Mouse (Mus musculus) v-Abl transformed pro-B cells (cell line): ENCODE measurements at regions not wholly inside any gene's neighbourhood (a gene's known extent, or its start where the extent isn't known, plus 50 kb on each side); places are given as distances from the start of the nearest gene placed in this dataset.

Experiments
- in situ Hi-C, 2 experiments: fragments of 400-800 bp; cut with MboI; formaldehyde crosslinking; loops; one replicate each; pipeline ENCODE4 v1.15.1; 2025; ENCODE audit not compliant: unreplicated experiment in 2 of 2

DNA sequence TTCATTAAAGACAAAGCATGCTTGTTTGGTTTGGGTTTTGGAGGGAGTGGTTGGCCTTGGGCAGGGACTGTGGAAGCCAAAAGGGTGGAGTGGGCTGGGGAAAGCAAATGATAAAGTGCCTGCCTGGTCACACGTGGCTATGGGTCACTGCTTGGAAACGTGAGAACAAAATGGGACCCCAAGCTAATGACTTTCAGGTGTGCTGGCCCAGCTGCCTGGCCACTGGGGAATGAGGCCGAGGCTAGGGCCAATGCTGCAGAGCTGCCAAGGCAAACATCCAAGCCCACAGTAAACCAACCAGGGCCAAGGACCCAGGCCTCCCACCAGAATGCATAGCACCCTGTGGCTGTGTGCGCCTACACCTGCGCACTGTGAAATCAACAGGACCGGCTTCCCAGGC lies 737.7 kb downstream of the Gm826 start:
- in situ Hi-C loops = no loop called here

DNA sequence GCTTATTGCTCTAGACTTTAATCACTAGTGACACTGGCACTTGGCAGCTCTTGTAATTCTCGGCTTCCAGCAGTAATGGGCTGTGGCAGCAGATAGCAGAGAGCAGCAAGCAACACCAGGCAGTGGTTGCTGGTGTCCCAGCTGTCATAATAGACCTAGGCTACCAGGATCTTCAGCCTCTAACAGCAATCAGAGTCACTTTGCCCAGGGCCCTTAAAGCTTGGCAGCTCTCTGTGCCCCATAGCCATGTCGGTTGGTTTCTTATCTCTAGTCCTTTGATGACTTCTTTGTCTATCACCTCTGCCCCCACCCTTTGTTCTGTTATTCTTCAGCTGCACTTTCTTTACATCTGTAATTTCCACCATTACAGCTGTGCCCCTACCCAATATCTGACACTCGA lies 735.9 kb downstream of the Gm826 start:
- in situ Hi-C loops = no loop called here

DNA sequence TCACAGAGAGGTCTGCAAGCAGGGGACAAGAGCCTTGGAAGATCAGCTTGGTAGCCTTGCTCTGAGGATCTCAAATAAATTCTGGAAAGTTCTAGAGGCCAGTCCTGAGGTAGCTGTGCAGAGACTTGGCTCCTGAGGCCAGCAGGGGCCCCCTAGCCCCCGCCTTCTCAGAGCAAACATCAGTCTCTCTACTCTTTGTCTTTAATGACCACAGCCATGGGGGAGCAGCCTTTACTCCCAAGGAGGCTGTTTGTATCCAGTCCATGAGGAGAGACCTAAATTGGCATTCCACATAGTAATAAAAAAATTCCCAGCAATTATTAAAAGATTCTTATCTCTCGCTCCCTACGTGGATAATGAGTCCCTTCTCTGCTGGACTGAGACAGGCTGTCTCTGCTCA lies 726.8 kb downstream of the Gm826 start:
- in situ Hi-C loops = no loop called here

DNA sequence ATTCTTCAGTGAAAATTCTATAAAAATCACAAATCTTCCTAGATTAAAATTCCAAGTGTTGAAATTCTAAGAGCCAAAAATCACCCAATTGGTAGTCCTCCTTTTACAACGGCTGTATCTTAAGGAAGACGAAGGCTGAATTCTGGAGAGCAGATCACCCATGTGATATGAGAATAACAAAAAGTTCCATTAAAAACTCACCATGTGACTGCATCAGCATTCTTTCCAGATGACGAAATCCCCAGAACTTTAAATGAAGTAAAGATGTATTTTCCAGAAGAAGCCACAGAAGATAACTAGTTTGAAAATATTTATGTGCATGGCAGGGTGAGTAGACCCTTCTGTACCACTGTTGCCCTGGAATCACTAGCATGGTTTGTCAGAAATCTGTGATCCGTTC lies 723.5 kb downstream of the Gm826 start:
- in situ Hi-C loops = no loop called here

DNA sequence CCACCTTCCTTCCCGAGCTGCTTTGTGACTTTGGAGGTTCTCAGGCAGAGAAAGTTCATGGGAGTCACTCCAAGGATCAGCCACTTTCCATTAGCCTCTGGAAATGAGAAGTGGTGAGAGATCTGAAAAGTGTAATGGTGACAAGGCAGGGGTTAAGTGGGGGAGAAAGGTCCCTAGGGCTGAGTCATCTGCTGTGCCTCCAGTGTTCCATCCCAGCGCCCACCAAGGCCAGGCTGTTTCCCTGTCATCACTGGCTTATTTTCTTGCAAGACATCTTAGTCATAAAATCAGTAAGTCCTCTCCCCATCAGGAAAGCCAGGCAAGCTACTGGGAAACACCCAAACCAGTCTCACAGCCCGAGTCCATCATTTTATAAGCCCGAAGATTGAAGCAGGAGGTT lies 717.3 kb downstream of the Gm826 start:
- in situ Hi-C loops = no loop called here

DNA sequence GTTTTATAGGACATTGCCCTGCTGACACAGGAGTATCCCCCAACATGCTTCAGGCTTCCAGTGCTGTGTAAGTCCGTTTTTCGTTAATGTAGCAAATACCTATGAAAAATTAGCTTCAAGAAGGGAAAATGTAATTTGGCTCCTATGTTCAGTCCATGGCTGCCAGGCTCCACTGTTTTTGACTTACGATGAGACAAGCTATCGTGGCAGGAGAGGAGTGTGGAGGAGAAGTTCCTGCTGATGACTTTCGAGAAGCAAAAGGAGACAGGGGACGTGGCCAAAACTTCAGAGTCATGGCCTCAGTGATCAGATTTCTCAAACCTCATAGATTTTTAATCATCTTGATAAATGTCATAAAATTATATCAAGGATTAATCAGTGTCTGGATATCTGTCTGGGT lies 712.7 kb downstream of the Gm826 start:
- in situ Hi-C loops = no loop called here

DNA sequence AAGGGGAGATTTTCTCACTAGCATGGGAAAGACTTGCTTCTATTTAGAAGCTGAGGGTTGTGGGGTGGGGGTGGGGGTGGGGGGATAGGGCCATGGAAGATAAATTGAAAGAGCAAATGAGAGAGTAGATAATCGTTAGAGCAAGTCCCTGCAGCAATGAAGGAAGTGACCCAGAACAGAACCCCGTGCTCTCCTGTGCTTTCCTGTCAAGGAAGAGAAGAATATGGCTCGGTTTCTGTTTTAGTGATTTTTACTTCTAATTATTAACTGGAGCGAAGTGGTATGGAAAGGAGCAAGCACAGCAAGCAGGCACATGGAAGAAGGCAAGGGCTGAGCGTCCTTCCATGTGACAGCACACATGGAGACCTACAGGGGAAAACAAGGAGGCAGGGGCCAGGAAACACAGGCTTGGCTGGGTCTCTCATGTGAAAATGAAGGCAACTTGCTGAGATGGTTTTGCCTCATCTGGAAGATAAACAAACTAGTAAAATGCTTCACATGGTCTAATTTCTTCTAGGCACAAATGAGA lies 711.8 kb downstream of the Gm826 start:
- in situ Hi-C loops = no loop called here

DNA sequence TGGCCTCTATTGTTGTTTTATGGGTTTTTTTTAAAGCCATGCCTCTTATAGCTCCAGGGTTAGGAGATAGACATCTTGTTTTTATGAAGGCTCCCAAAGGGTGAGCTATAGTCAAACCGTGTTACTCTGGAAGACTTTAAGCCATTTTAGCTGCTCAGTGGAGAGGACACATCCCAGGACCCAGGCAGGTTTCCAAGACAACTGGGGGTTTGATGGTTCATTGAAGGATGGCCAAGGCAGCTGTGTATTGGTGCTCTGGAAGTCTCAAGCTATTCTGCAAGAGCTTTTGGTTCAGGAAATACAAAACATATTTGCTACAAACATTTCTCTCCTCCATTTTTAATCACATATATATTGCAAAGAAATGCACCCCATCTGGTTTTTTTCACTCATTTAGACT lies 708.7 kb downstream of the Gm826 start:
- in situ Hi-C loops = no loop called here

DNA sequence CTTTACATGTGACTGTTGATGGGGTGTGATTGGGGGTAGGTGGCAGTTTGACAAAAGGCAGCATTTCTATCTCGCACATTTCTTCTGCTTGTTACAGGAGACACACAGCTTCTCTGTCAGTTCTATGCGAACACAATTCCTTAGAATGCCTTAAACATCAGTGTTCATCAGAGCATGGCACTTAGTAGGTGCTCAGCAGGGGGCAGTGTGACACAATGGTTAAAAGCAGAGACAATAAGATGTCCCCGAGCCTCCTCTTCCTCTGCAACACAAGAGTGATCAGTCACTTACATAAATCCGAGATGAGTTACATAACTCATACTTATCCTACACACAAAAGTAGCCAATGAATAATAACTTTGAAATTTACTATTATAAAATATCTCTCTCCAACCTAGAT lies 688.1 kb downstream of the Gm826 start:
- in situ Hi-C loops = no loop called here

DNA sequence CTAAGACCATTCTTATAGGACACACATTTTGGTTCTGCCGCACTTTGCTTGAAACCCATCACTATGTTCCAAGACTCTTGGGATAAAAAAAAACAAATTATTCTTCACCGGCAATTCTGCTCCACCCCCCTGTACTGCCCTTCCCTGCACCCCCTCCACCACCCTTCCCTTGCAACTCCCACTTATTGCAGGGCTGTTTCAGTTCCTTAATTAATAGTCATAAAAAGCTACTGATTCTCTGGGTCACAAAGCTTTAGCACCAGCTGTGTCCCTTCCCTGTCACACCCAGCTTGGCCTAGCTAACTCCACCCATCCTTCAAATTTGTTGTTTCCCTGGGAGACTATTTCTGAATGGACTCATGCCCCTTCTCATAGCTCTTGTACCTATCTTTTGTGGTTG lies 687.4 kb downstream of the Gm826 start:
- in situ Hi-C loops = no loop called here

DNA sequence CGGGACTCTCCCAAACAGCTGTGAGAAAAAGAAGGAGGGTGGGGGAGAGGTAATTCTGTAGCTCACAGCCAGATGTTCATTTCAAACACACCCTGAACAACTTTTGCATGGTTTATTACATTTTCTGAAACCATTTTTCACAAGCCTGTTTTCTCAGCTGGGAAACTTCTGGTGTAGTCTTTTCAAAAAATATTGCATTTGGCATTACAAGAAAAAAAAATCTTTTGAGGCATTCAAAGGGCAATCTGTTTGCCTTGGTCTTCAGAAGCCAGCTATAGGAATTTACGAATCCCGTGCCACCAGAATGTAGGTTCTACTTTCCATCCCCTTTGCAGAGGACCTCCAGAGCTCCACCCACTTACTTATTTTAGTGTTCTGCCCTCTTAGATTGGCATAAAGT lies 681.7 kb downstream of the Gm826 start:
- in situ Hi-C loops = no loop called here

DNA sequence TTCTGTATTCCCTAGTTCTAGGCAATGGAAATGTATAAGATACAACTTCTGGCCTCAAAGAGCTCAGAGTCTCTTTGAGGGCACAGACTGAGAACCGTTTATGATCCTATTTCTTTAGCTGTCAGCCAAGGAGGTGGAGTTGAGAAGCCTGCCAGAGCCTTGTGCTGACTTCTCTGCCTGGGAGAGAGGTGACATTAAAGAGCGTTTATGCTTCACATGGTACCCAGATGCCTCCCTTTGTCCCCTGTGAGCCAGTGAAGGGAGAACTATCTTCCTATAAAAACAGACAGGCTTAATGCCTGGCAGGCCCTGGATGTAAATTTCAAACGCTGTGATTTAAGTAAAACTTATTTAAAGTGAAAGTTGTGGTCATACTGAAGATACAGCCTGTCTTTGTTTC lies 657.1 kb downstream of the Gm826 start:
- in situ Hi-C loops = no loop called here

DNA sequence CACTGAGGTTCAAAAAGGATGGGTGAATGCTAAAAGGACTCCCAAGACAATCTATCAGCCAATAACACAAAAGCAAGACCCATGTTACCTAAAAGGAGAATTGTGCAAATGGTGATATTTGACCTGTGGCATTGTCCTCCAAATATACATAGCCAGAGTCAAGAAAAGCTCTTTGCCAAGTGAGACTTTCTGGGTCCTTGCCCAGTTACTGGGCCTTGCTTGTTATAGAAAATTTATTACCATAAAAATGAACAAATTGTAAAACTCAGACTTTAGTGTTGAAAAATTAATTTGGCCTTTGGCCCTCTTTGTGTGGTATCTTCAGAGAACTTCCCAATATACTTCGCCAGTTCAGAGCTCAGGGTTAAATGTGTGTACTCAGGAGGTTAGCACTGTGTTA lies 653.3 kb downstream of the Gm826 start:
- in situ Hi-C loops = no loop called here

DNA sequence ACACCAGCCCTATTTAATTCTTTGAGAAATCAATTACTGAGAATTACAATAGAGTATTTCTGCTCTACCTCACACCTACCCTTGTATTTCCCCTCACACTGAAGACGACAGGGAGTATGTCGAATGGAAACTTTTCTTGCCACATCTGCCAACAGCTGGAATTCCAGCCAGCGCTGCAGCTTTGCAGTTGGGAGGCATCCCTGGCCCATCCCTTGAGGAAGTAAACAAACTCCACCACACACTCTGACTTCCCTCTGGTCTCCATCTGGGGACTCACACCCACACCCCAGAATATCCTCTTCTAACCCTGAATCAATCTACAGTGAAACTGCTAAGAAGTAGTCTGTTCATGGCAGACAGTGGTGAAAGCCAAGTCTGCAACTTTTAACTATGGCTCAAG lies 630.9 kb downstream of the Gm826 start:
- in situ Hi-C loops = no loop called here

DNA sequence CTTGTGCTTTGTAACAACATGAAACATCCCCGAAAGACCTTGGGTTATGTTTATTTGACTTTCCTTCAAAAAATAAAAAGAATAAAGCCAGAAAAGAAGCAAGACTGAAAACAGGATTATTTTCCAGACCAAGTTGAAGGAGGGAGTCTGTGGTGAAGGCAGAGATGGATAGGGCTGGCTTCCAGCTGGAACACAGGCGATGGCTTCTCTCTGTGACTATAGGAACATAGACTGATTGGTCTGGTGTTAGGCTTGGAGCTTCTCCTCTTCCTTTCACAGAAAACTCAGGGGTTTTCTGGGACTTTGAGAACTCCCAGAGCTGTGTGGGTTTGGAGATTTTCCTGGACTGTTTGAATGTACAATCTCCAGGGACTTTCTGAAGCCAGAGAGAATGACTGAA lies 625.8 kb downstream of the Gm826 start:
- in situ Hi-C loops = no loop called here

DNA sequence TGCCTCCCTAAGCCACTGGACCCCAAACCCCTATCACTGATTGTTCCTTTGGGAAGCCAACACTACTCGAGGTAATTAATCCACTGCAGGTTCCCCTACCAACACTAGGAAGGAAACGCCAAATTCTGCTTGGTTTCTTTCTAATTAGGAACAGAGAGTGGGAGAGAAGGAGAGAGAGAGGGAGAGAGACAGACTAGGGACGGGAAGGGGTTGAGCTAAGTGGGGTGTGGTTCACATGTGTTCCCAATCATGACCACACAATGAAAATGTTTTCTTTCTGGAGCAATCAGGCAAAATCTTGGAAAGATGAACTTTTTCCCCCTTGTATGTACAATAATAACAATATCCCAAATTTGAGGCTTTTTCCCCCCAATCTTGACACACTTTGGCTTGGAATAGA lies 619.3 kb downstream of the Gm826 start:
- in situ Hi-C loops = no loop called here

DNA sequence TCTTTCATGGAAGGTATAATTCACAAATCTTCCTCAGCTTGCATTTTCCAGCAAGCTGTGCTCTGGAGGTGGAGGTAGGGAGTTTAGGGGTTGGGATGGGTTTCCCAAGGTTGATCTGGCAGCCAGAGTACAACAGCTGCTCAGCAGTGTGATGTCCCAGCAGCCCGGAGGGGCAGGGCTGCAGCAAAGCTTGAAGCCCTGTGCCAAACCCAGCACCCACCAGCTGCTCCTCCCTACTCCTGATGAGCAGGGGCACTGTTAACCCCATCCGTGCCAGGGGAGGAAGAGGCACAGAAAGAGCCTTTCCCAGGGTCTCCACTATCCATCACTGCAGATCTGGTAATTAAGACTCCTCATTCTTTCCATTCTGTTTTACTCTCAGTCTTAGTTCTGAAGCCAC lies 615.2 kb downstream of the Gm826 start:
- in situ Hi-C loops = no loop called here

DNA sequence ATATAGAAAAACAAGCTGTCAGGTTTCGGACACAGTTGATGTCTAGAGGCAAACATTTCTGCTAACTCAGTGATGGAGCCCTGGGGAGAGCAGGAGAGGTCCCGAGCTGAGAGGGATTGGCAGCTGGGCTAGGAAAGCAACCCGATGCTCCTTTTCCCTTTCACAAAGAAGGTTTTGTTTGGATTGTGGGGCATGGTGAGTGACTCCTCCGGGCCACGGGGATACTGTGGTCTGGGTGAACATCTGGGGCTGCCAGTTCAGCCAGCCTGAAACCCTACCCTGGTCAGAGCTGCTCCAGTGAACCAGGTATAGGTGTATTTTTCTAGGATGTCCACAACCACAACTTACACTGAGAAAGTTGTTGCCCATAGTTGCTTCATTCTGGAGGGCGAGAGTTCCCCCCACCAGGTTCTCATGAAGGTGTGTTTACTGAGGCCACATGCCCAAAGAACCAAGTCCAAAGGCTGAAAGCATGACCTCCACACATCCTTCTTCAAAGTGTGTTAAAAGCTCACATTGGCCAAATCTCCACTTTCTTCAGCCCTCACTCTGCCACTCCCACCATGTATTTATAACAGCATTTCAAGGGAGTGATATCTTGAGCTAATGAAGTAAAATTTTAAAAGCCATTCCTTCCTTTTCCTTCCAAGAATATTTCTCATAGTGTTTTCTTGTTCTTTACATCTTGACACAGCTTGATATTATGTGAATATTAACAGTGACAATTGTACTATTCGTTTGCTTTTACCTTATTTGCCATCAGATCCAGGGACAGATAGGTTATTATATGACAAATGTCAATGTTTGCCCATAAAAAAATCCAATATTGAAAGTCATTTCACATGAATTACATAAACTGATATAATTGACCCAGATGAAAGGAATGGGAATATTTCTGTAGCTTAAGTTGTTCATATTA lies 608.5 kb downstream of the Gm826 start:
- in situ Hi-C loops = no loop called here

DNA sequence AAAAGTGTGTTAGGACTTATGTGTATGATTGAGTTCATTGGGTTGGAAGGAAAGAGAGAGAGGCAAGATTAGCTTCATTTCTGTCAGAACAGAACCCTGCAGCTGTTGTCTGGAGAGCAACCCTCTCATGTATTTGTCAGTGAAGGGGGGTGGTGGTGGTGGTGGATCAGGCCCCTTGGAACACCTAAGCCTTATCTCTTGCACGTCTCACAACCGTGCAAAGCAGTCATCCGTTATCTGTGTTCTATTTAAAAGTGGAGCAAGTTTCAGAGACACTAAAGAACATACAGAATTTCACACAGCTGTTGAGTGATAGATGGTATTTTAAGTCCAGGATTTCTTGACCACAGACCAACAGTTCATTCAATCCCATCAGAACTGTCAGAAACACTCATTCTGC lies 604.7 kb downstream of the Gm826 start:
- in situ Hi-C loops = no loop called here

DNA sequence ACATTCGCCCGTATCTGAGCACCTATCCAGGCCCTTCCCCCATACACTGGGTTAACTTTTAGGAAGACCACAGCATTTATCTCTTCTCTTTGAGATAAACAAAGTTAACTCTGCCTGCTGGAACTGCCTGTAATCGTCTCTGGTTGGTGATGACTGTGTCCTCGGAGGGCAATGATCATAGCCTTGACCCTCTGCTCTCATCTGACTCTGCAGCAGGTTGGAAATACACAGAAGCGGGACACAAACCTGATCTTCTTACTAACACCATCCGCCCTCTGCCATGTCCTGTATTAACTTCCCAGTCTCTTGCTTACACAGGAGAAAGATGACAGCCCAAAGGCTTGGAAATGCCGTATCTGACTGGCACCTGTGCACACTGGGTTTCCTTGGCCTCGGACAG lies 603.7 kb downstream of the Gm826 start:
- in situ Hi-C loops = no loop called here

DNA sequence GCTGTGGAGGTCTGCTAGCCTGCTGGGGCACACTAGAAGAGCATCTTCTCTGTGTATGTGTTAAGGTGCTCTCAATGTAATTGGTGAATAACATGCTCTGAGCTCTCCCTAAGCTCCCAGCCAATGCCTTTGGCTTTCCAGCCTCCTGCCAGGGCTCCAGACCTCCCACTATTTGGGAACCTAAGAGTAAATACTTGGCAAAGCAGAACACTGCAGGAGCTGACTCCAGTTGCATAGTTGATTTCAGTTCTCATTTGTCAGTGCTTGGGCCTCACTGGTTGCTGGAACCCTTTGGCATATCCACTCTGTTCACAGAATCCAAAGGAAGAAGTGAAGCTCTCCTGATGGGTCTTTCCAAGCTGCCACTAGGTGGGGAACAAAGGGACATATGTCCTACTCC lies 602.7 kb downstream of the Gm826 start:
- in situ Hi-C loops = no loop called here

DNA sequence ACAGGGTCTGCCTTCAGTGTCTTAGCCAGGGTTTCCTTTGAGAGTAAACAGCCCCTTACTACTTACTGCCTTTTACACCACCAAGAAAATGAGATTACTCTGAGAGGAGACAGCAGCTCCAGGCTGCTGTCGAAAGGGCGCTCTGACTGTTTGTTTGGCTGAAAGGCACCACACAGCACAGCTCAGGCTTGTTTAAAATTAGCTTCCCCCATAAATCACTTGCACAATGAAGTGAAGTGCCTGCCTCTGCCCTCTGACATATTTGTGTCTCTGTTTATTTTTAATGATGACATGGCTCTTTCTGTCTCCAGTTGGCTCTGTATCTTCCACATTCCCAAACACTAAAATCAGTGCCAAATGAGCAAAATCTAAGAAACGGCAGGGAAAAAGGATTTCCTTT lies 601.5 kb downstream of the Gm826 start:
- in situ Hi-C loops = no loop called here

DNA sequence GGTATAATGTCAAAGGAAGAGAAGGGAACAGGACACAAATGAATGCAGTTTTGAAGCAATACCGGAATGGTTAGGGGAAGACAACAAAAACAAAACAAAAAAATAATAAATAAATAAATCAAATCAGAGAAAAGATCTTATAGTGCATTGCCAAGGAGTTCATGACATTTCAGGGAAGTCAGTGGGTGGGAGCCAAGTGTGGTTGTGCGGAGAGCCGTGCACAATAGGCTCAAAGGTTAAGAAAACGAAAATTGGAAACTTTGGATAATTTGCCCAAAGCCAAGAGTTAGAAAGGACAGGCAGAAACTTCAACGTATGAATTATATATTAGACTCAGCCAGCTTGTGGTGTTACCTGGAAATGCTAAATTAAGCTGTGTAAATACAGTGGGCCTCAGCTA lies 599.4 kb downstream of the Gm826 start:
- in situ Hi-C loops = no loop called here
